Mouse (Mus musculus) inflammation-experienced regulatory T-cells, adult 6 months (primary cell): ENCODE measurements around the gene Irgc1. TPM values are rescaled to one million over a fixed set of nuclear protein-coding genes. Genes with fewer than 3 reads are reported as not detected.
"Not testable (repeated sequence)": the region's sequence is repeated elsewhere in the genome, so short reads cannot be mapped to it uniquely, and the experiment has no call there.

Experiments used
- ATAC-seq: one replicate; pipeline ENCODE4 v1.8.0; 2017
- polyA plus RNA-seq, 3 experiments: library from polyadenylated mRNA; unstranded; fragments of 100-300 nt; shearing (Covaris generic); gene quantifications; one replicate each; pipeline ENCODE4 v1.2.1; 2017

Irgc1 gene
- polyA plus RNA-seq, 3 experiments from 2014 or later = not detected

GRCm38 (mm10) chr7:24430551-24431345 lies 21.3 kb downstream of the Irgc1 start:
- peak; percentile 87 for ATAC-seq

GRCm38 (mm10) chr7:24429413-24430112 lies 22.5 kb downstream of the Irgc1 start:
- ATAC-seq = no peak

GRCm38 (mm10) chr7:24428725-24429124 lies 23.4 kb downstream of the Irgc1 start:
- ATAC-seq = no peak

DNA sequence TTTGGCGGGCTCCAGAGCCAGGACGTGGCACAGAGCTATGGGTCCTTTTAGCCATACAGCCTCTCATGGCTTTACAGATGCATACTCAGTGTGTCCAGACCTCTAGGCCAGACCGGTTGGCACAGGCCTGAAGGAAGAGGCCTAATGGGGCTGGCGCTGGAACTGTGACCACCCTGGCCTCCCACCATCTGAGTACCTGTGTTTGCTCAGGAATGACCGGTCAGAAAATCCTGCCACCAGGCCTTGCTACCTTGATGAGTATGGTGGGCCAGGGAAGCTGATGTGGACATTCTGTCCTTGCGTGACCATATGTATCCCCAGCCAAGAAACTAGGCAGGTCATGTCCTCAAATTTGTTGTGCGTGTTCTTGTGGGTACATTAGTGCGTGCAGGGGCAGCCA lies 24.9 kb downstream of the Irgc1 start:
- no peak for ATAC-seq

GRCm38 (mm10) chr7:24425919-24426318 lies 26.2 kb downstream of the Irgc1 start:
- no peak for ATAC-seq

- no peak for ATAC-seq
Observed at GRCm38 (mm10) chr7:24423956-24424732, 28.0 kb downstream of the Irgc1 start.

- no peak for ATAC-seq
Observed at GRCm38 (mm10) chr7:24423107-24423763, 28.9 kb downstream of the Irgc1 start.

DNA sequence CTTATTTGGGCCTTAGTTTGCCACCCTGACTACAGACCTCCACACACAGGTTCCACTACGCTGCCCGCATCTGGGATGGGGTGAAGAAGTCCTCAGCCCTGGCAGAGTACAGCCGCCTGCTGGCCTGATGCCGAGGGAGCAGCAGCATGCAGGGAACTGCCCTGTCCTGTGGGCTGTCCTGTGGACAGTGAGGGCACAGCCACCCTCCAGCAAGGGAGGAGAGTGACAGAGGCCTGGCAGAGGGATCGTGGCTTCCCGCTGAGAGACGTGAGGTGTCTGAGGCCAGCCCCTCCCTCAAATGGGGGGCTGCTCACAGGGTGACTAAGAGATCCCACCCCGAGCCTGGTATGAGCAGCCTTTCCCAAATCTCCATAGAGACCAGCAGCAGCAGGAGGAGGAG lies 29.8 kb downstream of the Irgc1 start:
- ATAC-seq = no peak

GRCm38 (mm10) chr7:24421648-24422047 lies 30.4 kb downstream of the Irgc1 start:
- ATAC-seq = no peak

GRCm38 (mm10) chr7:24419579-24419978 lies 32.5 kb downstream of the Irgc1 start:
- ATAC-seq = no peak

DNA sequence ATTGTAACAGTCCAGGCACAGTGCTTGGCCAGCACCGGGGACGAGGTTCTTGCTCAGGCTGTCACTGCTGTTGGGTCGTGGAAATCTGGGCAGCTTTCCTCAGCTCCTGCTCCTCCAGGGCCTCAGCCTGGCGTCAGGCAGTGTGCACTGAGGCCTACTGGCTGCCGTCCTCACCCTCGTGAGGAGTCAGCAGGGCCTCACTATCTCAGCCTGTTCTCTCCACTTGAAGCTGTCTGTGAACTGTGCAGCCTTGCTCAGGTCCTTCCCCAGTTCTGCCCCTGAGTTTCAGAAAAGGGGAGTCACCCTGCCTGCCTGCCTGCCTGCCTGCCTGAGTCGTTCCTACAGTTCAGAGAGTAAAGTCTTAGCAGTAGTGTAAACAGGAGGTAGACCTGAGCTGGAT lies 36.8 kb downstream of the Irgc1 start:
- ATAC-seq = no peak

DNA sequence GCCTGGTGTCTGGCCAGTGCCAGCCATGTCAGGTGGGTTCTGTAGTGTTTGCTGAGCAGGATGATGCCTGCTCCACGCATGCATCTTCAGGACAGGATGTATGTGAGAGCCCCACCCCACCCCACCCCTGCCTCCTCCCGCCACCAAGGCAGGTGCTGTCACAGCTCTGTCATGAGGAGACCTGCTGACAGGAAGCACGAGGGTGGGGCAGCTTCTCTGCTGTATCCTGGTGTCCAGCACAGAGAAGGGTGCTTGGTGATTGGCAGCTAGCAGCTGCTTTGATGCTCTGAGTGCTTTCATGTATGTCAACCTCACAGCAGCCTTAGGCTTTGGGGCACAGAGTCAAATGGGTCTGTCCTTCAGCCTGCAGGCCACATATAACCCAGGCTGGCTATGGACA lies 38.5 kb downstream of the Irgc1 start:
- peak; percentile 96 for ATAC-seq

- no peak for ATAC-seq
Observed at GRCm38 (mm10) chr7:24410831-24411230, 41.3 kb downstream of the Irgc1 start.

GRCm38 (mm10) chr7:24410123-24410522 lies 42.0 kb downstream of the Irgc1 start:
- no peak for ATAC-seq

- no peak for ATAC-seq
Observed at GRCm38 (mm10) chr7:24408186-24408585, 43.9 kb downstream of the Irgc1 start.

DNA sequence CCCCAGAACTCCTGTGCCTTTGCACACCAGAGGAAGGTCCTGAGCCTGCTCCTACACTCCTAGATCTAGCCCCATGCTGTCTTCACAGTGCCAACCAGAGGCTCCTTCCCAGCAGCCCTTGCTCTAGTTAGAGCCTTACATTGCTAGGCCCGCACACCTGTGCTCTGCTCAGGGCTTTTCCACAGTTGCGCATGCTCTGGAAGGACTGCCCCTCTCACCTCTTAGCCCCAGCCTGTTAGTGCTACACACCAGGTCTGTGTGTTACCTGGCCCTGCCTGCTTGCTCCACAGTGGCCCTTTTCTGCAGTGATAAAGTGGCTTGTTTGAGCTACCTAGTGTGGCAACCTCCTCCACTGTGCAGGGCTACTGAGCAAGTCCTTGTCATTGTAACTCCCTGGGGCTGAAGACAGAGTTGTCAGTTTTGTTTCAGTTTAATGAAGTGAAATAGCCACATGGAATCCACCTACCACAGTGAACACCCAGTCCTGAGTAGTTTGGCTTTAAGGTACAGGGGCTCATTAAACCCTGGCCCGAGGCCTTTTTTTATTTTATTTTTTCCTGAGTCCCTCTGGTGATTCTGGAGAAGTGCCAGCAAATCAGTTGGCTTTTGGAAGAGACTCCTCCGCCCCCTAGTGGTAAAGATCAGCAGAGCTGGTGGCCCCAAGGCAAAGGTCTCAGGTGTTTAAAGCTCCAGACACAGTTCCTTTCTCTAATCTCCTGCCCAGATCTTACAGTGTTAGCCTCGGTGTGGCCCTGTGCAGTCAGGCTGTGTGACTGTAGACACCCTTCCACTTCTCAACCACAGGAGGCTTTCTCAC lies 45.4 kb downstream of the Irgc1 start:
- ATAC-seq = peak; percentile 71

DNA sequence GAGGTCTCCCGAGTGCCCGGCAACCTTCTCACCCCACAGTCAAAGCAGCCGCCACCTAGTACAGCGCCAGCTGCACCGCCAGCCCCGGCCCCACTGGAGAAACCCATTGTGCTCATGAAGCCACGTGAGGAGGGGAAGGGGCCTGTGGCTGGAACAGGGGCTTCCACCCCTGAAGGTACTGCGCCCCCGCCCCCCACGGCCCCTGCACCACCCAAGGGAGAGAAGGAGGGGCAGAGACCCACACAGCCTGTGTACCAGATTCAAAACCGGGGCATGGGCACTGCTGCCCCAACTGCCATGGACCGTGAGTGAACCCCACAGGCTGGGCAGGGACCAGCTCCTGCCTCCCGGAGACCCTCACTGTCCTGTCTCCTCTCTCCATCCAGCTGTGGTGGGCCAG lies 46.4 kb downstream of the Irgc1 start:
- ATAC-seq = no peak

- ATAC-seq = no peak
Observed at GRCm38 (mm10) chr7:24402851-24403250, 49.2 kb downstream of the Irgc1 start.

DNA sequence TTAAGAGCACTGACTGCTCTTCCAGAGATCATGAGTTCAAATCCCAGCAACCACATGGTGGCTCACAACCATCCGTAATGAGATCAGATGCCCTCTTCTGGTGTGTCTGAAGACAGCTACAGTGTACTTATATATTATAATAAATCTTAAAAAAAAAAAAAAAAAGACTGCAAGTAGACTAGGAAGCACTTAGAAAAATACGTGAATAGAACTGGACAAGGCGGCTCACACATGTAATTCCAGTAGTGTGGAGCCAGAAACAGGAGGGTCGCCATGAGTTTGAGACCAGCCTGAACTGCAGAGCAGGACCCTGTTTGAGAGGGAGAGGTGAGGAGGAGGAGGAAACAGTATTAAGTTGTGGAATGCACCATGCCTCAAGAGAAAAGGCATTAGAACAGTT lies 51.6 kb downstream of the Irgc1 start:
- ATAC-seq = not testable (repeated sequence)

DNA sequence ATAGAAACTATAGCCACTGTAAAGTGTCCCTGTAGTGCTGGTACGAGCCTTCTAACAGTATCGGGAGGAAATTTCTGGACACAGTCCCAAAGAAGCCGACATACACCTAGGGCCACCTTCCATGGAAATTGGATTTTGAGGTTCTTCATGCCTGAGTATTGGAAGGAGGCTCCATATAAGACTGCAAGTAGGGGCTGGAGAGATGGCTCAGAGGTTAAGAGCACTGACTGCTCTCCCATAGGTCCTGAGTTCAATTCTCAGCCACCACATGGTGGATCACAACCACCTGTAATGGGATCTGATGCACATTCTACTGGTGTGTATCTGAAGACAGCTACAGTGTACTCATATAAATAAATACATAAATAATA lies 52.0 kb downstream of the Irgc1 start:
- ATAC-seq = no peak

DNA sequence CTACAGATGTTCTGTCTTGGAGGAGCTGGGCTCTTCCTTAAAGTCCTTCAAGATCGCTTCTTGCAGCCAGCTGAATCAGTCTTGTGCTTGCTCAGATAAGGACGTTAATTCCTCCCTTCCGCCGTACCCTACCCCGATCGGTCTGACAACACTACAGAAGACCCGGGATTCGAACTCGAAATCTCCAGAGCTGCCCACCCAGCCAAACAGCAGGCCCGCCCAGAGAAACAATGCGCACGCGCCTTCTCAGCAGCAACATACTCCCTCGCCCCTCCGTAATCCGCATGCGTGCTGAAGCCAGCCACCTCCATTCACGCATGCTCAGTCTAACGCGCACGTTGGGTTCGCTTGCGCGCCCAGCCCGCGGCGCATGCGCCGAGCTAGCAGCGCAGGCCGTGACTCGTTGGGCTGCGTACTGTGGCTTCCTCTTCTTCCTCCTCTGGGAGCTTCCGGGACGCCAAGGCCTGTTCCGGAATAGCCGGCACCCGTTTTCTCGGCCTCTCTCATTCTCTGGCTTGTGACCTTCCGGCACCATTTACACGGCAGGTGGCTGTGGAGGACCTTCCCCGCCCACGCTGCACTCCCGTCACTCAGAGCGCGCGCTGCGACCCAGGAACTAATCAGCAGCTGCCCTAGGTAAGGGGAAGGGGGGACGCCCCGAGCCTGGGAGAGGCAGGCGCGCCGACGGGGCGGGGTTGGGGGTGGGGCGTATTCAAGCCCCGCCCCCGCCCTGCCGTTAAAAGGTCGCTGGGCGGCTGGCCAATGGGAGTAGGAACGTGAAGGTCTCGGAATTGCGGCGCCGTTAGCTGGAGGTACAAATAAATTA lies 52.6 kb downstream of the Irgc1 start, which contains the start of gene Smg9:
Smg9 (plus strand) TSS at position 364 of the 826 bp plus-strand sequence.
- peak; percentile 87 for ATAC-seq
